Mouse (Mus musculus) retina, postnatal 7 days (tissue): Measurements from ENCODE around the gene Tnf.

ENCODE experiments used
- DNase-seq: peaks from one replicate; pipeline ENCODE4 v3.0.0-alpha.2; 2012; ENCODE audit warnings: low read depth, low spot score

Tnf gene

GRCm38 (mm10) chr17:35198946-35199345 is 2.9 kb downstream of the Tnf start:
- DNase-seq = no peak

GRCm38 (mm10) chr17:35198029-35198428 is 3.8 kb downstream of the Tnf start:
- DNase-seq = no peak

- no peak for DNase-seq
Observed at GRCm38 (mm10) chr17:35197126-35197525, 4.7 kb downstream of the Tnf start.

- no peak for DNase-seq
Observed at GRCm38 (mm10) chr17:35196321-35196641, 5.5 kb downstream of the Tnf start.

- DNase-seq = peak; percentile 51
Observed at GRCm38 (mm10) chr17:35195631-35196320, 6.0 kb downstream of the Tnf start.

- no peak for DNase-seq
Observed at GRCm38 (mm10) chr17:35194844-35195630, 6.8 kb downstream of the Tnf start.

GRCm38 (mm10) chr17:35193881-35194843 is 7.6 kb downstream of the Tnf start, which contains the start of gene Ltb:
TSS of gene Ltb (plus strand) at chr17:35194439.
- DNase-seq = no peak

- DNase-seq = no peak
Observed at GRCm38 (mm10) chr17:35192924-35193323, 8.9 kb downstream of the Tnf start.

GRCm38 (mm10) chr17:35191723-35192122 is 10.1 kb downstream of the Tnf start:
- DNase-seq = no peak

GRCm38 (mm10) chr17:35190096-35190495 is 11.7 kb downstream of the Tnf start:
- no peak for DNase-seq

GRCm38 (mm10) chr17:35189186-35189585 is 12.6 kb downstream of the Tnf start:
- no peak for DNase-seq

GRCm38 (mm10) chr17:35187959-35188610 is 13.7 kb downstream of the Tnf start, which contains the start of gene Lst1:
TSS of gene Lst1 (minus strand) at chr17:35188439.
- DNase-seq = no peak

- no peak for DNase-seq
Observed at GRCm38 (mm10) chr17:35187345-35187744, 14.5 kb downstream of the Tnf start.

- no peak for DNase-seq
Observed at GRCm38 (mm10) chr17:35186681-35187080, 15.1 kb downstream of the Tnf start.

GRCm38 (mm10) chr17:35185639-35186611 is 15.9 kb downstream of the Tnf start:
- DNase-seq = no peak

- DNase-seq = no peak
Observed at GRCm38 (mm10) chr17:35180093-35180492, 21.7 kb downstream of the Tnf start.

GRCm38 (mm10) chr17:35178528-35178927 is 23.3 kb downstream of the Tnf start:
- DNase-seq = peak; percentile 42

GRCm38 (mm10) chr17:35175968-35176367 is 25.8 kb downstream of the Tnf start, which contains the start of gene Aif1:
TSS of gene Aif1 (minus strand) at chr17:35176068.
- DNase-seq = no peak

- DNase-seq = no peak
Observed at GRCm38 (mm10) chr17:35175382-35175781, 26.4 kb downstream of the Tnf start.
